Mouse (Mus musculus) liver, postnatal 0 days (tissue): ENCODE measurements around the gene Gm44596.

ENCODE experiments used
- CTCF ChIP-seq: sonication (generic); IDR thresholded peaks from 2 replicates; pipeline ENCODE4 v1.5.1; 2016; ENCODE audit warnings: antibody characterized with exemption, low read depth
- EP300 ChIP-seq: IDR thresholded peaks from 2 replicates; pipeline ENCODE4 v1.6.1; 2016; ENCODE audit warnings: antibody characterized with exemption, low read depth, mild to moderate bottlenecking

- TF ChIP-seq EP300 (no peak), CTCF (no peak)
These were observed 49.7 kb downstream of the Gm44596 start for GRCm38 (mm10) chr6:128425046-128425445.
